Mouse (Mus musculus) ovary, postnatal 10 days (tissue): ENCODE data around the gene Sf3b4.
"Not testable (repeated sequence)": the region's sequence is repeated elsewhere in the genome, so short reads cannot be mapped to it uniquely, and the experiment has no call there.

Source experiments
- DNase-seq: peaks from one replicate; pipeline ENCODE4 v3.0.0; 2022; ENCODE audit warnings: low spot score

Gene Sf3b4

DNA sequence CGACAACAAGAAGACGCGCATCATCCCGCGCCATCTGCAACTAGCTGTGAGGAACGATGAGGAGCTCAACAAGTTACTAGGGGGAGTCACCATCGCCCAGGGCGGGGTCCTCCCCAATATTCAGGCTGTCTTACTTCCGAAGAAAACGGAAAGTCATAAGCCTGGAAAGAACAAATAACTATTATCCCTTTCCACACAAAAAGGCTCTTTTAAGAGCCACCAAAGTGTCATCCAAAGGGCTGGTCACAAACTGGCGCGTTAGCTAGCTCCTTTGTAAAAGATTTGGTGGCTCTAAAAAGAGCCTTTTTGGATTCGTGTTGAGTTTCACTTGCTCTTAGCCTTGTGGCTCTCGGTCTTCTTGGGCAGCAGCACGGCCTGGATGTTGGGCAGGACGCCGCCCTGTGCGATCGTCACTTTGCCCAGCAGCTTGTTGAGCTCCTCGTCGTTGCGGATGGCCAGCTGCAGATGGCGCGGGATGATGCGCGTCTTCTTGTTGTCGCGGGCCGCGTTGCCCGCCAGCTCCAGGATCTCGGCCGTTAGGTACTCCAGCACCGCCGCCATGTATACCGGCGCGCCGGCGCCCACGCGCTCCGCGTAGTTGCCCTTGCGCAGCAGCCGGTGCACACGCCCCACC is 48.1 kb downstream of the Sf3b4 start:
- not testable (repeated sequence) for DNase-seq

DNA sequence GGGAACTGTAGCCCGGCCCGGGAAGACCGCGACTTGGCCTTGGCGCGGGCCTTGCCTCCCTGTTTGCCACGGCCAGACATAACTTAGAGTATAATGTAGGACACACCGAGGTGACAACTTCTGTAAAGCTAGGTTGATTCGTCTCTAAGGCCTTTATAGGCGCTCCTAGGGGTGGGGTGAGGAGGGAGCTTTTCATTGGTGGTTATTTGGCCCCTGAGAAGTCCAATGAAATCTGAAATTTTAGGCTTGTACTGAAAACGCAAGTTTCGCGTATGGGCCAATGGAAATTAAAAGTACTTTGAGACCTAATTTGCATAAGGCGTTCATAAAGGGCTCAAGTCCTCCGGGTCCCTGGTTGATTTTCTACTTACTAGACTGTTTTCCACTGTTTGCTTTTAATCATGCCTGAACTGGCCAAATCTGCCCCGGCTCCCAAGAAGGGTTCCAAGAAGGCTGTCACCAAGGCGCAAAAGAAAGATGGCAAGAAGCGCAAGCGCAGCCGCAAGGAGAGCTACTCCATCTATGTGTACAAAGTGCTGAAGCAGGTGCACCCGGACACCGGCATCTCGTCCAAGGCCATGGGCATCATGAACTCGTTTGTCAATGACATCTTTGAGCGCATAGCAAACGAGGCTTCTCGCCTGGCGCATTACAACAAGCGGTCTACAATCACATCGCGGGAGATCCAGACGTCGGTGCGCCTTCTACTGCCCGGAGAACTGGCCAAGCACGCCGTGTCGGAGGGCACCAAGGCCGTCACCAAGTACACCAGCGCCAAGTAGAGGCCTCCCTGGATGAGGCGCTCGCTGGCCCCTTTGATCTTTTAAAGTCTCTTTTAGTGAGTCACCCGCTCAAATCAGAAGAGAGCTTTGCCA is 48.9 kb downstream of the Sf3b4 start, which contains the start of the genes Hist2h2ac and Hist2h2be:
Gene Hist2h2ac, minus strand, starts transcription at position 116 of the 875 bp plus-strand sequence.
Gene Hist2h2be, plus strand, starts transcription at position 355 of the 875 bp plus-strand sequence.
- peak; percentile 75 for DNase-seq

DNA sequence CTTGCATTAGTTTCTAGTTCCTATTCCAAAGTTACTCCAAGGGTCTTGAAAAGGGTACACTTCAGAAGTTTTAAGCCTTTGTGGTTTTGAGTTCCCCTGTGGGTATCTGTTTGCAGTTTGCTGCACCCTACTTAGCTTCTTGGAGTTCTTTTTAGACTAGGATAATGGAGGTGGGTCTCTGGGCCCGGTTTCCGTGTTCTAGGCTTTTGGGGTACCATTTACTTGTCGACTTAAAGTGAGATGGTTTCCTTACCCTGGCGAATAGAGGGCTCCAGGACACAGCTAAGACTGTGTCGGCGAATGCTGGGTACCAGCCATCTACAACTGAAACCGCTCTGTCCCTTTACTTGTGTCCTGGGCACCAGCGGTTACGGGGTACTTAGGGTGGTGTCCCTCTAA is 49.5 kb downstream of the Sf3b4 start:
- DNase-seq = no peak

DNA sequence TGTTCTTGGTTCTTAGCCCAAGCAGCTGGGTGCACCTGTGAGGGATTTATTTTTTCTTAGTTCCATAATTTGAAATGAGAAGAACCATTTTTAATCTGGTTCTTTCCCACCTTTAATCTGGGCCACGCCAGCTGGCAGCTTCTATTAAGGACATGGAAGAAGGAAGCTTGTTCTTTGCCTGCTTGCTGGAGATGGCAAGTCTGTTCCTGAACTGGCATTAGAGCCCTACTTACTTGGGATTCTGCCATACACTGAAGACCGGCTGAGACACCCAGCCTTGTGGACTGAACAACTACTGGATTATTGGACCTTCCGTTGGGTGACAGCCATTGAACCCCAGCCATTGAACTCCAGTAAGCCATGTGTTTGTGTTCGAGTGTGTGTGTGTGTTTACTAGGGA is 50.6 kb downstream of the Sf3b4 start:
- no peak for DNase-seq

DNA sequence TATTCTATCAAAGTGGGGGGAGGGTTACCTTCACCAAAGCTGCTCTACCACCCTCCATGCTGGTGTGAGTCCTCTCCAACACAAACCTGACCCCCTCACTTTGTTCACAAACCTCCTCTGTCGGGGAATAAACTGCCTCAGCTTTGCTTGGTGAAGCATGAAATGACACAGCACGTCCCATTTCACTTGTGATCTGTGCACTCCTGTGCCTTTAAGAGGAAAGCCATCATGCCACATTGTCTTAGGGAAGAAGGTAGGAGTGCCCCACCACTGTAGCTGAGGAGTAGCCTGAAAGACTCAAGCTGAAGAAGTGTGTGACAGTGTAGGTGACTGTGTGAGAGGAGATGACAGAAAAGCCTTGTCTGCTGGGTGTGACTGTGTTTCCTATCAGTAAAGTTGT is 53.3 kb downstream of the Sf3b4 start:
- no peak for DNase-seq
